Mouse (Mus musculus) skeletal muscle tissue, adult 2 months (tissue): Measurements from ENCODE around the gene Rb1.

Experiments used
- DNase-seq: peaks from one replicate; pipeline ENCODE4 v3.0.0-alpha.2; 2012; ENCODE audit warnings: low read depth, low spot score

Gene Rb1

GRCm38 (mm10) chr14:73271807-73272206 is 53.8 kb downstream of the Rb1 start:
- no peak for DNase-seq

GRCm38 (mm10) chr14:73266166-73266565 is 59.5 kb downstream of the Rb1 start:
- no peak for DNase-seq

- no peak for DNase-seq
Observed at GRCm38 (mm10) chr14:73262210-73262609, 63.4 kb downstream of the Rb1 start.

GRCm38 (mm10) chr14:73258181-73258580 is 67.4 kb downstream of the Rb1 start:
- peak; percentile 25 for DNase-seq

GRCm38 (mm10) chr14:73257348-73257747 is 68.3 kb downstream of the Rb1 start:
- no peak for DNase-seq

GRCm38 (mm10) chr14:73255426-73255970 is 70.1 kb downstream of the Rb1 start:
- no peak for DNase-seq

GRCm38 (mm10) chr14:73254412-73254811 is 71.2 kb downstream of the Rb1 start:
- no peak for DNase-seq

GRCm38 (mm10) chr14:73253453-73254251 is 72.0 kb downstream of the Rb1 start:
- no peak for DNase-seq

DNA sequence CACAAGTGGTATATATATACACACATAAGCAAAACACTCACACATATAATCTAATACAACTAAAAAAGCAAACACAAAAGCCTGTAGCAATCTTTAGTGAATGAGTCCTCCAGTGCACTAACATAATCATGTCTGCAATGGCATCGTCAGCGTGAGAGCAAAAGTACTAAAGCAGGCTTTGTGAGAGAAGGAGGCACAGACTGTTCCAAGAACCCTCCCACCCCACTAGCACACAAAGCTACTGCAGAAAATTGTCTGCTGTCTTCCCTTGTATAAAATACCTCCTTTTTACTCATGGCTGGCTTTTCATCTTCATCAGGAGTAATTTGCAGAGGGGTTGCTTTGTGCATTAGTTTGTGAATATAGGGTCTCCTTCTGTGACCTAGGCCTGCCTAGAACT is 73.3 kb downstream of the Rb1 start:
- DNase-seq = no peak

- DNase-seq = no peak
Observed at GRCm38 (mm10) chr14:73250056-73250455, 75.6 kb downstream of the Rb1 start.

DNA sequence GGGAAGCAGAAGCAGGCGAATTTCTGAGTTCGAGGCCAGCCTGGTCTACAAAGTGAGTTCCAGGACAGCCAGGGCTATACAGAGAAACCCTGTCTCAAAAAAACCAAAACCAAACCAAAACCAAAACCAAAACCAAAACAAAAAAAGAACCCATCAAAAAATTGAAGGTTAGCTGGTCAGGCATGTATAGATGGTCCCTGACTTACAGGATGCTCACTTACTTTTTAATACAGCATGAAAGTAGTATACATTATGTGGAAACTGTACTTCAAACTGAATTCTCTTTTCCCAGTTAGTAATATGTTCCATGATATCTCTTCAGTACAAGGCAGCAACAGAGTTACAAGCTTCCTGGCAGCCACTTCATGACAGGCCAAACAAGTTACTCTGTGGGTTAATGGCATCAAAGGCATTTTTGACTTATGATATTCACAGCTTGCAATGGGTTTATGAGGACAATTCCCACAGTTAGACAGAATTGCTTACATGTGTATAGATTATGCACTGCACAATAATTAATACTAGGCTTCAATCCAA is 81.5 kb downstream of the Rb1 start:
- DNase-seq = no peak

GRCm38 (mm10) chr14:73239857-73240256 is 85.8 kb downstream of the Rb1 start:
- DNase-seq = no peak

- DNase-seq = no peak
Observed at GRCm38 (mm10) chr14:73239291-73239690, 86.3 kb downstream of the Rb1 start.

- no peak for DNase-seq
Observed at GRCm38 (mm10) chr14:73238498-73239250, 86.9 kb downstream of the Rb1 start.

DNA sequence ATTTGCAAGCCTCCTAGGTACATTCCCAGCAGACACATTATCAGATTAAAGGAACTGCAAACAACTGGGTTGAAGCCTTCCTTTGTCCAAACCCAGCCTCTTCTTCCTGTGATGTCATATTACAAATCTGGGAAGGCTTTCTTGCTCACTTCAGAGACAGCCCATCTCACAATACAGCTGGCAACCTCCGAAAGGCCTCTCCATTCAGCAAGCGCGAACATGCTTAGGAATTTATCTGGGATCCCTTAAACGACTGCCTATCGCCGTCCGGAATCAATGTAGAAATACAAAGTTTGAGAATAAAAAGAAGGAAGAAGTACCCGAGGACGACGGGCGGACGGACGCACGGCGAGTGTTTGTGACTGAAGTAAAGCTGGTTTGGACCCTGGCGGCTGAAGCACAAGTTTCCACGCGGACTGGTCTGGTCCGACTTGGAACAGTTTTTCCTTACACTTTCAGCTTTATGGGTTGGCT is 87.7 kb downstream of the Rb1 start, which contains the start of gene Lpar6:
TSS of gene Lpar6 (plus strand) at position 48 of the 474 bp plus-strand sequence.
- DNase-seq = peak; percentile 70

DNA sequence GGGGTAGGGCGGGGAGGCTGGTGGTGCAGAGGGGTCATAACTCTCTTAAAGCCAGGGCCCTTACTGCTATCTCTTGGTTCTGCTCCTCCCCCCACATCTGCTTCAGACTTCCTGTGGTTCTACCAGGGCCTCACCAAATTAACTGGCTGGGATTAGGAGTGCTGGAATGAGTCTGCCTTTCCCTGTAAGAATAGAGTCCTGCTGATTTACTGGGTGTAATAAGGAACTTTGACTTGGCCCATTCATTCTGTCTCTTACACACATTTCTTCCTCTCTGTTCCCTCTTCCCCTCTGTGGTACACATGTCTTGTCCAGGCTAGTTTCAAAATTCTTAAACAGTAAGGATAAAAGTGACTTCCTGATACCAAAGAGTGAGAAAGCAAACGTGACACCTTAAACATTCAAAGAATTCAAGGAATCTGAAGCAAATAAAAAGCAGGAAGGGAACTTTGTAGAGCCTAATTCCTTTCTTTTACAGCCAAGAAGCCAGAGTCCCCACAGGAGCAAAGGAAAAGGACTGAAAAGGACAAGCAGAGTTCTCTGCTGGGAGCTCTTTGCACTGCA is 91.1 kb downstream of the Rb1 start:
- DNase-seq = no peak

DNA sequence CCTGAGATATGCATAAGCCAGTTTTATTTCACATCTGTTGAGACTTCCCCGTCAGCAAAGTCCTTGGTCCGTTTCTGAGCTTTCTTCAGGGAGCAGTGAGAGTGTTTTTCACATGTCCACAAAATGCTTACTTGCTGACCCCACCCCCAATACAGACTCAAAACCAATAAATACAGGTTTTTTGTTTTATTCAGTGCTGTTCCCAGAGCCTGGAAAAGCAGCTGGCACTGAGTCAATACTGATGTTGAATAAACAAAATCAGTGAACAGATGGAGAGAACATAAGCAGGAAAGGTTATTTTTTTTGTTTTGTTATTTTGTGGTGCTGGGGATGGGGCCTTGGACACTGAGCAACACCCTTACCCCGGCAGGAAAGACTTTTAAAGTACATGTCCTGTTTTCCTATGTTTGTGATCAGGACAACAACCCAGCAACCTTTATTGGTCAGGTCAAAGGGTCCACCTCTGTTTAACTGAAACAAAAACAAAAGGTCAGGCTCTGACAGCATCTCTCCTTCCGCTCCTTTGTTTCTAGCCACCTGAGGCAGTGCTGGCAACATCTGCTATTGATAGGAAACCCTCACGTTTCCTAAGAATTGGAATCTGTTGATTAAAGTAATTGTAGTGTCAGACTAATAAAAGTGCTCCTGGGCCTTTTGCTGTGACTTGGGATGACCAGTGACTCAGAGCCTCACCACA is 94.2 kb downstream of the Rb1 start:
- DNase-seq = no peak

DNA sequence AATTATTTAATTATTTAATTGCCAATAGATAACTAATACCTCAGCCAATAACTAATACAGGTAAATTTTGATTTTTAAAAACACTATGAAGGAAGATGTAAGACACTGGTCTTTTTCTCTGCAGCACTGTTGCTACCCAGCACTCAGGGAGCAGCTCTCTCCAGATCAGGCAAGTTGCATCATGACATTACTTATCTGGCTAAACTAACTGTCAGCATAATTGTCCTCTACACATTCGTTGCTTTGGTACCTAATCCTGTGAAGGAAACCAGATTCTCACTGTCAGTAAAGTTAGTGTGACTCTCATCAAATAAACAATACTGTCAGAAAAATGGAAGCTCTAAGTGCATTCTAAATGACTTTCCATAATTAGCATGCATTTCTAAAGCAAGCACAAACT is 98.8 kb downstream of the Rb1 start:
- DNase-seq = no peak

DNA sequence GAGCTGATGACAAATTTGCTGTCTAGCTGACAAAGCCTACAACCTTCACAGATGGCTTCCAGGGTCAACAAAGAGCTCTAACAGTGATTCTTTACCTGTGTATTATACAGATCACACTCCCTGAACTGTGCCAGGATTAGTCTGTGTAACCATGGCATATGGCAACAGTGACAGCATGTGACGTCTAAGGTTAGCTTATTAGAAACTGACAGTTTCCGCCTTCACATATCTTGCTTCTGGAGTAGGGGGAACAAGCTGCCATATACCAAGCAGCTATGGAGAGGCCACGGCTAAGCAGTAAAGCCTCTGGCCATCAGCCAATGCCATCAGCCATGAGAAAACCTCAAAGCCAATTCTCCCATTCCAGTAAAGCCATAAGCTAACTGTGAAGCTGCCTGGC is 99.3 kb downstream of the Rb1 start:
- DNase-seq = no peak

- DNase-seq = peak; percentile 31
Observed at GRCm38 (mm10) chr14:73222316-73222970, 103.2 kb downstream of the Rb1 start.

DNA sequence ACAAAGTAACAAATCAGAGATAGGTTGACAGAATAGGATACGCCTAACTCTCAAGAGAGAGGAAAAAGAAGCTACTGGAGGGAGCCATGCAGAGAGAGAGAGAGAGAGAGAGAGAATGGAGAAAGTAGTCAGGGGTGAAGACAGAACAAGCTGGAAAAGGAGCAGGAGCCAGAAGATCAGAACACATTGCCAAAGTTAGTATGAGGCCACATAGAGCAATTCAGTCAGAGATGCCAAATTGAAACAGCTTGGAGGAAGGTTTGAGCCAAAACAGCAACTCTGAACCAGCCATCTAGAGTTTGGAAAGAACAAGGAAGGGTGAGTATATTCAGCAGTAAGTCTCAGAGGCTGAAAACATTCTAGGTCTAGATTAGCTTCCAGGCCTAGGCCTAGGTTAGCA is 108.6 kb downstream of the Rb1 start:
- DNase-seq = peak; percentile 40
